Mouse (Mus musculus) liver, adult (tissue): ENCODE data around the gene Ndfip2.

ENCODE experiments used
- GATA4 ChIP-seq: IDR thresholded peaks from 2 replicates; pipeline ENCODE4 v1.6.1; 2014; ENCODE audit warnings: mild to moderate bottlenecking, low read length; ENCODE audit not compliant: insufficient replicate concordance

Gene Ndfip2

GRCm38 (mm10) chr14:105259035-105259880, 885 bp downstream of the Ndfip2 start:
- TF ChIP-seq GATA4 = no peak

- TF ChIP-seq GATA4 = no peak
Observed at GRCm38 (mm10) chr14:105262923-105263322, 4.5 kb downstream of the Ndfip2 start.

DNA sequence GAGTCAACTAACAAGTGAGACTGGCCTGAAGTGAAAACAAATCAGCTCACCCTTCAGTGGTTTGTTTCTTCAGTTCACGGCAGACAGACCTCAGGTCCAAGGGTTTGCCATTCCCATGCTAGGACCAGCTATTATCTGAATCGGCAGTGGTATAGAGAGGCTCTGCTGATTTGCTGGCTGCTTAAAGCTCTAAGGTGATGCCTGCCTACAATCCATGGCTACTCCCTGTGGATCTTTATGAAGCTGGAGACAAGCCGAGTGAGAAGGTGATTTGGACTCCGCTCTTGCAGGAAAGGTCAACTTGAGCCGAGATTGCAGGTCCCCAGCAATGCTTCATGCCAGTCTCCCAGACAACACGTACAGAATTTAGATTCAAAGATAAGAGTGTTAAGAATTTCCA, 8.7 kb downstream of the Ndfip2 start:
- no peak for TF ChIP-seq GATA4

DNA sequence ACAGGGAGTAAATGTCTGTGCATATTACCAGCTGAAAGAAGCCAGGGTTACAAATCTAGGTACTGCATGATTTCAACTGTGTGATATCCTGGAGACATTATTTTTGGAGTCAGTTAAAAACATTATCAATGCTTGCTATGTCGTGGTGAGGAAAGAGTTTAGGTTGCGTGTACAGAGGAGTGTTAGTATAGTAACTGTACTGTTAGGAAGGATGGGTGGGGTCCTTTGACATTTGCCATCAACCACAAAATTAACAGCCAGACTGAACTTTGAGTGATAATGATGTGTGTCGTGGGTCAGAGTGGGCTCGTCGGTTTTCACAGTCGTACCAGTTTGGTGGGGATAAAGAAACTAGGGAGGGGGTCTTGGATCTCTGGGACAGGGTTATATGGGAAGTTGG, 13.7 kb downstream of the Ndfip2 start:
- no peak for TF ChIP-seq GATA4

- TF ChIP-seq GATA4 = no peak
Observed at GRCm38 (mm10) chr14:105272539-105272938, 14.2 kb downstream of the Ndfip2 start.

- no peak for TF ChIP-seq GATA4
Observed at GRCm38 (mm10) chr14:105275196-105275595, 16.8 kb downstream of the Ndfip2 start.

GRCm38 (mm10) chr14:105277277-105277676, 18.9 kb downstream of the Ndfip2 start:
- no peak for TF ChIP-seq GATA4

DNA sequence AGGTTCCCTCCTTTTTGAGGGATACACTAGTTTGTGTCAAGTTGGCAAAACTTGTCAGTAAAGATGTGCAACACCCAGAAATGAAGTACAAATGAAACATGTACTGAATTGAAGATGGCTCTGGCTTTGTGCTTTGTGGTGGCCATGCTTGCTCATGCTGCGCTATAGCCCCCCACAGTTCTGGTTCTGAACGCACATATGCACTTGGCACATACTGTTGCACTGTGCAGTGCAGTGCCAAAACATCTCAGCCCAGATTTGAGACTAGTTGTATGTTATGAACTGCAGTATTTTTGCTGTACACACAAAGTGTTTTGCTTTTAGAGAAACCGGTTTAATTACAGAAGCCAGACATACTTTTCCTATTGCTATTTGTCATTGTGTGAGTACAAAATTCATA, 25.7 kb downstream of the Ndfip2 start:
- TF ChIP-seq GATA4 = no peak

- TF ChIP-seq GATA4 = no peak
Observed at GRCm38 (mm10) chr14:105287557-105287956, 29.2 kb downstream of the Ndfip2 start.

DNA sequence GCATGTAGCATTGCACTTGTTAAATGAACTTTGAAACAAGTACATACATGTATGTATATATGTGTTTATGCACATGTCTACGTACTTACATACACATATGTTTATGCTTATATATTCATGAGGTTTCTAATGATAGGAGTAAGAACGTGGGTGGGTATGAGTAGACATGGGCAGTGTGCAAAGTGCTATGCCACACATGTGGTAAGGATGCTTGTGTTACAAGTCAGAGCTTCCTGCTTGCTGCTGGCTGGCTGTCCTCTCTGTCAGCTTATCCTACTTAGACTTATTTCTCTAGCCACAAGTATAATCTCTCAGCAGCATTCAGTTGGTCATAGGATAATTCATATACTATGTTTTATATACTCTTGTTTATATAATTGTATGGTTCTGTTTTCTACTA, 29.6 kb downstream of the Ndfip2 start:
- no peak for TF ChIP-seq GATA4

- no peak for TF ChIP-seq GATA4
Observed at GRCm38 (mm10) chr14:105288529-105288928, 30.2 kb downstream of the Ndfip2 start.

GRCm38 (mm10) chr14:105292139-105292538, 33.8 kb downstream of the Ndfip2 start:
- no peak for TF ChIP-seq GATA4

GRCm38 (mm10) chr14:105293777-105294176, 35.4 kb downstream of the Ndfip2 start:
- TF ChIP-seq GATA4 = no peak

DNA sequence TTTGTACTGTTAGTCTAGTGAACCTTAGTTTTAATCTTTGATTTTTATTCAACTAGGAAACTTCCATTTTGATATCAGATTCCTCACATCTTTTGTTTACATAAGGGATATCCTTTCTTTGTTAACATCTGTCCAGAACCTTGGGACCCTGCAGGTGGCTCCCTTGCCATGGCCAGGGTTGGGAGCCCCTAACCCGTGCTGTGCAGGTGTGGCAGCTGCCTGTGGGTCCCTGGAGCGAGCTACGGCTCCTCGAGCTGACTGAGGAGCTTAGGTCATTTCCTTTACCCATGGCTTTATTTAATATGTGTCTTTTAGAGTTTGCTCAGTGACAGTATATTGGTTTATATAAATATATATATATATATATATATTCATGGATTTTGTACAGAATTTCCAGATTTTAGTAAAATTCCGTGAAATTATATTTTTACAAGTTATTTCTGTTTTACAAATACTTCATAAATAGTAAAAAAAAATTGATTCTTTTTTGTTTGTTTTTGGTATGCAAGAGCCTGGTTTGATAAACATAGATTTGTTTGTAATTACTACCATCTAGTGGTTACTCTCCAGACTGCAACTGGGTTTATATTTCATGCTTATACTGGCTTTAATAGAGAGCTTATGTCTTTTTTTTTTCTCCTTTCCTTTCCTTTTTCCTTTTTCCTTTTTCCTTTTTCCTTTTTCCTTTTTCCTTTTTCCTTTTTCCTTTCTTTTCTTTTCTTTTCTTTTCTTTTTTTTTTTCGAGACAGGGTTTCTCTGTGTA, 37.6 kb downstream of the Ndfip2 start:
- no peak for TF ChIP-seq GATA4

DNA sequence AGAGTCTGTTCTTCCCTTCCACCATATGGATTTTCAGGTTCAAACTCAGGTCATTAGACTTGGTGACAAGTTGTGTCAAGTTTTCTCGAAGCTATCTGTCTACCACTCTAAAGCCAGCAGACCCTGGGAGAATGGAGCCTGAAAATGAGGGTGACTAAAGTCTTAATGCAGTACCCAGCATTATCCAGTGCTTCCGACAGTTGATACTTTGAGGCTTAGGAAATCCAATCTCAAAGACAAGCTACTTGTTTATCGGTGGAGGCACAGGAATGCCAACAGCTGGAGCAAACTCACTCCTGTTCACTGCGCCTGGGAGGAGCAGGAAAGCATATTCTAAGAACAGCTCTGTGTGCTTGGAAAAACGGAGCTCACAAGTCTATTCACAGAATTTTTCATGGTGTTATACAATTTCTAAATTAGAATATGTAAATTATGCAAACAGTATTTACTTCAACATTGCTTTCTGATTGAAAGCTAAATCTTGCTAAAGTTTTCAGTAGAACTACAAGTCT, 41.4 kb downstream of the Ndfip2 start:
- TF ChIP-seq GATA4 = no peak

DNA sequence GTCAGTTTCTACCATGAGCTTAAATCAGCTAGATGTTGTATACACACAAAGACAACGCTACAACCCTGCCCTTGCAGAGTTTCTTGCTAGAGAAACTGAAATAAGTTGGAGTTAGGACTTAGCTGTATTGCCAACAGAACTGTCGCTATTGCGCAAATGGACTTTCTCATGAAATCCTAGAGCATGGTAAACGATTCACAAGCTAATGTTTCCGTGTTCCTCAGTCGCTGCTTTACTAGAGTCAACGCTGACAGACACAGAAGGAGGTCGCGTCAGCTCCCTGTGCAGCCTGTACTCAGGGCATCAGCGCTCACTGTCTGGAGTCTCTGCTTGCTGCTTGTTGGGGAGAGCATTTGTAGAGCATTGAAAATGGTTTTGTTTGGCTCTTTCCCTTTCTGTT, 42.2 kb downstream of the Ndfip2 start:
- TF ChIP-seq GATA4 = no peak
